Mouse (Mus musculus): ENCODE results near the gene Pdgfc. TPM values are rescaled to one million over a fixed set of nuclear protein-coding genes. Genes with fewer than 3 reads are reported as not detected.

Gene Pdgfc
- polyA plus RNA-seq, 2 experiments: 0.32 to 0.37 TPM

DNA sequence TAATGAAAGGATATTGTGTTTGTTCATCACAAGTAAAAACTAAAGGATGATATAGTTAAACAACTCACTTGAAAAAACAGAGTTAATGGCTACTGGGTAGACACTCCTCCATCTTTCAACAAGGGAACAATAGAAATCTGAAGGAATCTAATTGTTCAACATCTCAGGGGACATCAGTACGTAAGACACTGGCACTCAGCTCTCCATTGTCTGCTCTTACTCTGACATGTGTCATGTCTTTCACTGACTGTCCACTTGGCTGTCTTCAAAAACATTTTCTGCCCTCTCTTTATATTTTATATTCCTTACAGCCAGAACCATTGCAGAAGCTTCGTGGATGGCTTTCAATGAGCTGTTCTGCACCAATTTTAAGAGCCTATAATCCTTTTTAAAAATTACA, 172.0 kb downstream of the Pdgfc start:
- Histone ChIP-seq H3K27ac (no peak overlapping the region), H3K36me3 (replicated peaks; ENCODE audit: control insufficient read depth, insufficient read depth, low read depth) (no peaks in the 10 kb centered on the region), H3K9ac (replicated peaks) (no peak overlapping the region), H3K27me3 (ENCODE audit: control insufficient read depth, insufficient read depth, low read length) (no peaks in the 10 kb centered on the region), H3K4me1 (replicated peaks; ENCODE audit: control insufficient read depth in 2 of 2, insufficient read depth in 2 of 2, low read length in 1 of 2) (no peaks in the 10 kb centered on the region), H3K4me2 (ENCODE audit: low read depth) (no peak overlapping the region), H3K9me3 (ENCODE audit: control insufficient read depth, low read length) (no peaks in the 10 kb centered on the region), H3K4me3 (ENCODE audit: insufficient read depth in 1 of 2, low read depth in 2 of 2, low read length in 2 of 2) (no peak overlapping the region)
- 46% methylated on average over 2 of the region's 2 CpGs for WGBS (ENCODE audit: insufficient replicate concordance)
- TF ChIP-seq CTCF (IDR thresholded peaks at IDR 0.05; ENCODE audit: low read depth) (no peak), EP300 (IDR thresholded peaks at IDR 0.05; ENCODE audit: low read depth) (no peak)
- no peak for DNase-seq (ENCODE audit: low read depth in 3 of 3, low spot score in 3 of 3)
- no peak for ATAC-seq (ENCODE audit: insufficient read depth)

DNA sequence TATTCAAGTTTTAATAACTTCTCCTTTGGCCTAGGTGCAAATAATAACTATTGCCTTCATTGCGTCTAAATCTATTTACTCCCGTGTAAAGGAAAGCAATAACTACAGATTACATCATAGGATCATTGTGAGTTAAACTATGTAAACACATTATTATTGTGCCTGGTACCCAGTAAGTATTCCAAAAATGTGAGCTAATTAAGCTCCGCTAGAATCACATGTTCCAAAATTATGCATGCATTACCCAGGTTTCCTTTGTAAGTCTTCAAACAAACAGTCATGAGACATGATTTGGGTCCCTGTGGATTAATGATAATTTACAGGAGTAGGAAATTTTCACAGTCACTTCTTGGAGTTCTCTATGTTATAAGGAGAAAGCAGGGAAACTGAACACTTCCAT, 174.9 kb downstream of the Pdgfc start:
- Histone ChIP-seq H3K27me3 (ENCODE audit: control insufficient read depth, insufficient read depth, low read length) (no peaks in the 10 kb centered on the region), H3K36me3 (replicated peaks; ENCODE audit: control insufficient read depth, insufficient read depth, low read depth) (no peaks in the 10 kb centered on the region), H3K9ac (replicated peaks) (no peak overlapping the region), H3K27ac (no peak overlapping the region), H3K9me3 (ENCODE audit: control insufficient read depth, low read length) (no peaks in the 10 kb centered on the region), H3K4me2 (ENCODE audit: low read depth) (no peak overlapping the region), H3K4me1 (replicated peaks; ENCODE audit: control insufficient read depth in 2 of 2, insufficient read depth in 2 of 2, low read length in 1 of 2) (no peaks in the 10 kb centered on the region), H3K4me3 (ENCODE audit: insufficient read depth in 1 of 2, low read depth in 2 of 2, low read length in 2 of 2) (no peak overlapping the region)
- TF ChIP-seq EP300 (IDR thresholded peaks at IDR 0.05; ENCODE audit: low read depth) (no peak), CTCF (IDR thresholded peaks at IDR 0.05; ENCODE audit: low read depth) (no peak)
- DNase-seq (ENCODE audit: low read depth in 3 of 3, low spot score in 3 of 3): no peak
- no peak for ATAC-seq (ENCODE audit: insufficient read depth)
- WGBS (ENCODE audit: insufficient replicate concordance): 65% methylated on average over 3 of the region's 3 CpGs

DNA sequence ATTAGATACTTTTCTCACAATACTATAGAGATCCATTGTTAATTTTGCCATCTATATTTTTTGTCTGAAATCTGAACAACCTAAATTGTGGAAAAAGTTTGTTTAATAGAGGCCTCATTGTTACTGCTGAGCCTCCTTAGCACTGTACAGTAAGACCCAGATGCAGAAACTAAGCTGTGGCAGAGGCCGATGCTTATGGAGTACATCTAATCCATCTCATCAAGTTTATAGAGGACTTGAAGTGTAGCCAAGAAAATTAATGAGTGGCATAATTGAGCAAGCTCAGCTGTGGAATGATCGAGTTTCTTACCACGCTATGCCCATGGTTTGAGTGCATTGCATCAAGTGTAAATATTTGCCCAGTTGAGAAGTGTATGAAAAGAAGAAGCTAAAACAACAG, 175.4 kb downstream of the Pdgfc start:
- DNase-seq (ENCODE audit: low read depth in 3 of 3, low spot score in 3 of 3) (no peak), ATAC-seq (ENCODE audit: insufficient read depth) (no peak)
- Histone ChIP-seq H3K4me2 (ENCODE audit: low read depth) (no peak overlapping the region), H3K27me3 (ENCODE audit: control insufficient read depth, insufficient read depth, low read length) (no peaks in the 10 kb centered on the region), H3K36me3 (replicated peaks; ENCODE audit: control insufficient read depth, insufficient read depth, low read depth) (no peaks in the 10 kb centered on the region), H3K27ac (no peak overlapping the region), H3K4me1 (replicated peaks; ENCODE audit: control insufficient read depth in 2 of 2, insufficient read depth in 2 of 2, low read length in 1 of 2) (no peaks in the 10 kb centered on the region), H3K9me3 (ENCODE audit: control insufficient read depth, low read length) (no peaks in the 10 kb centered on the region), H3K9ac (replicated peaks) (no peak overlapping the region), H3K4me3 (ENCODE audit: insufficient read depth in 1 of 2, low read depth in 2 of 2, low read length in 2 of 2) (no peak overlapping the region)
- no peak for TF ChIP-seq EP300 (IDR thresholded peaks at IDR 0.05; ENCODE audit: low read depth)
- no peak for TF ChIP-seq CTCF (IDR thresholded peaks at IDR 0.05; ENCODE audit: low read depth)
- WGBS (ENCODE audit: insufficient replicate concordance): 72% methylated on average over 3 of the region's 3 CpGs

DNA sequence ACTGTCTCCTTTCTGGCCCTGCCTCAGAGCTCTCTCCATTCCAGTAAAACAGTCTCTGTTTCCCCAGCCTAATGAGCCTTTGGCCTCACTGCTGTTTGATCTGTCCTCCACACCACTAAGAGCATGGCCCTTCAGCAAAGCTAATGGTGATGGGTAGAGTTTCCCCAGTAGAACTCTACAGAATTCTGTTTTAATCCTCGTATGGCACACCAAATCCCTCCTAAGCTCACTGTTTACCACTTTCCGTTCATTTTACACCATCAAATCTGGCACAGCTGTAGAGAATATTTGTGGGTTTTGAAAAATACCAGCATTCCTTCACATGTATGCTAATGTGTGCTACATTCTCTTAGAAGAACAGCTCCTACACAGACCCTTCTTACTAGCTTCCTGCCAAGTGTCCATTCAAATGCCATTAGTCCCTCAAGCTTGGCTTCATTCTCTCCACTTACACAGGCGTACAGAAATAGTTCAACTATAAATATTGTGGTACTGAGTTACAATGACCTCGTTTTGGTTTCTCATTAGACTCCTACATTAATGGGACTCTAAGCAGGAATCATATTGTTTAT, 179.4 kb downstream of the Pdgfc start:
- Histone ChIP-seq H3K4me2 (ENCODE audit: low read depth) (no peak overlapping the region), H3K36me3 (replicated peaks; ENCODE audit: control insufficient read depth, insufficient read depth, low read depth) (no peaks in the 10 kb centered on the region), H3K27me3 (ENCODE audit: control insufficient read depth, insufficient read depth, low read length) (no peaks in the 10 kb centered on the region), H3K9ac (replicated peaks) (no peak overlapping the region), H3K4me3 (ENCODE audit: insufficient read depth in 1 of 2, low read depth in 2 of 2, low read length in 2 of 2) (no peak overlapping the region), H3K27ac (no peak overlapping the region), H3K9me3 (ENCODE audit: control insufficient read depth, low read length) (no peaks in the 10 kb centered on the region), H3K4me1 (replicated peaks; ENCODE audit: control insufficient read depth in 2 of 2, insufficient read depth in 2 of 2, low read length in 1 of 2) (no peaks in the 10 kb centered on the region)
- WGBS (ENCODE audit: insufficient replicate concordance): 47% methylated on average over 4 of the region's 4 CpGs
- ATAC-seq (ENCODE audit: insufficient read depth) (no peak), DNase-seq (ENCODE audit: low read depth in 3 of 3, low spot score in 3 of 3) (no peak)
- no peak for TF ChIP-seq EP300 (IDR thresholded peaks at IDR 0.05; ENCODE audit: low read depth)
- no peak for TF ChIP-seq CTCF (IDR thresholded peaks at IDR 0.05; ENCODE audit: low read depth)

DNA sequence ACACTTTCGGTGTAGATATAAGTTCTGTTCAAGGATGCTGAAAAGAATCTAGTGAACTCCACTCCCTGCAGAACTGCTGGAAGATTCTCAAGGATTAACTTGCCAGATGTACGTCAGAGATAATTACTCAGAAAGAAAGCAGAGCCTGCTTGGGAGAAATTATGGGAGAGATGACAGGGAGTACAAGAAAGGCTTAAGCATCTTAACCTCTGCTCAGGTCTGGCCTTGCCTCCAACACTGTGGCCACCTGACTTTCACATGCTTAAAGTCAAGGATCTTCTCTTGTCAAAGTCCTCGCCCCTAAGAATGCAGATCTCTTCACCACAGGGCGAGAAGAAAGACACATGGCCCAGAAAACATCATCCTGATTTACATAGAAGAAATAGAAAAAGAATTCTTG, 185.5 kb downstream of the Pdgfc start:
- Histone ChIP-seq H3K27ac (no peak overlapping the region), H3K9me3 (ENCODE audit: control insufficient read depth, low read length) (no peaks in the 10 kb centered on the region), H3K4me1 (replicated peaks; ENCODE audit: control insufficient read depth in 2 of 2, insufficient read depth in 2 of 2, low read length in 1 of 2) (no peaks in the 10 kb centered on the region), H3K4me2 (ENCODE audit: low read depth) (no peak overlapping the region), H3K36me3 (replicated peaks; ENCODE audit: control insufficient read depth, insufficient read depth, low read depth) (no peaks in the 10 kb centered on the region), H3K9ac (replicated peaks) (no peak overlapping the region), H3K4me3 (ENCODE audit: insufficient read depth in 1 of 2, low read depth in 2 of 2, low read length in 2 of 2) (no peak overlapping the region), H3K27me3 (ENCODE audit: control insufficient read depth, insufficient read depth, low read length) (no peaks in the 10 kb centered on the region)
- ATAC-seq (ENCODE audit: insufficient read depth) (no peak), DNase-seq (ENCODE audit: low read depth in 3 of 3, low spot score in 3 of 3) (no peak)
- 50% methylated on average over 4 of the region's 4 CpGs for WGBS (ENCODE audit: insufficient replicate concordance)
- TF ChIP-seq EP300 (IDR thresholded peaks at IDR 0.05; ENCODE audit: low read depth): no peak
- no peak for TF ChIP-seq CTCF (IDR thresholded peaks at IDR 0.05; ENCODE audit: low read depth)

Measured in liver, embryonic 14.5 days (tissue).